Mouse (Mus musculus) cortical plate, adult 2 months (tissue): ENCODE results near the gene Acer3. TPM values are rescaled to one million over a fixed set of nuclear protein-coding genes. Genes with fewer than 3 reads are reported as not detected.

Source experiments
- H3K27ac ChIP-seq: fragments of 200-500 bp; 2 replicates; pipeline ENCODE4 v1.5.1; 2012; ENCODE audit warnings: low read length, control low read depth, inconsistent platforms; ENCODE audit not compliant: insufficient read depth
- H3K4me1 ChIP-seq: fragments of 200-500 bp; 2 replicates; pipeline ENCODE4 v1.6.1; 2011; ENCODE audit warnings: low read length; ENCODE audit not compliant: control insufficient read depth, insufficient read depth
- H3K4me3 ChIP-seq: fragments of 200-500 bp; 2 replicates; pipeline ENCODE4 v1.5.1; 2011; ENCODE audit warnings: mild to moderate bottlenecking, low read length, control low read depth; ENCODE audit not compliant: insufficient read depth
- CTCF ChIP-seq: fragments of 200-500 bp; IDR thresholded peaks from 2 replicates; pipeline ENCODE4 v1.5.1; 2011; ENCODE audit warnings: mild to moderate bottlenecking, control low read depth, low read length; ENCODE audit not compliant: insufficient read depth; ENCODE audit errors: extremely low read depth
- POLR2A ChIP-seq: fragments of 200-500 bp; IDR thresholded peaks from 2 replicates; pipeline ENCODE4 v1.6.1; 2011; ENCODE audit warnings: mild to moderate bottlenecking, low read length, control low read depth; ENCODE audit not compliant: insufficient read depth; ENCODE audit errors: extremely low read depth
- polyA plus RNA-seq: library from polyadenylated mRNA; depleted of rRNA; stranded (reverse); fragments of >200 nt; gene quantifications from 2 replicates; pipeline ENCODE4 v1.2.3, GENCODE M21; 2012; rRNA removed

Gene Acer3
- 10.0 and 10.3 TPM in 2 replicates for polyA plus RNA-seq

- H3K4me3 ChIP-seq = no peak within 1 kb of the TSS
- TF ChIP-seq CTCF (no peak), POLR2A (no peak)
- no peaks in the 10 kb centered on the region for H3K4me1 ChIP-seq
- H3K27ac ChIP-seq = no peak within 1 kb of the TSS
Observed at GRCm38 (mm10) chr7:98321083-98321482, at the start of gene Acer3. Gene Acer3 (minus strand): TSS chr7:98321208.

GRCm38 (mm10) chr7:98369762-98370369, 48.9 kb upstream of the Acer3 start:
- H3K4me1 ChIP-seq = no peaks in the 10 kb centered on the region
- H3K4me3 ChIP-seq = no peak overlapping the region
- no peak overlapping the region for H3K27ac ChIP-seq
- TF ChIP-seq CTCF (no peak), POLR2A (no peak)

GRCm38 (mm10) chr7:98361662-98362061, 40.7 kb upstream of the Acer3 start:
- no peaks in the 10 kb centered on the region for H3K4me1 ChIP-seq
- no peak overlapping the region for H3K27ac ChIP-seq
- H3K4me3 ChIP-seq = peak overlapping the region; percentile 38
- TF ChIP-seq CTCF (no peak), POLR2A (no peak)

GRCm38 (mm10) chr7:98361063-98361652, 40.1 kb upstream of the Acer3 start, which contains the start of gene Tsku:
Gene Tsku (minus strand): TSS chr7:98361328.
- Histone ChIP-seq H3K4me3 (peak within 1 kb of the TSS; percentile 38), H3K4me1 (no peaks in the 10 kb centered on the region), H3K27ac (no peak within 1 kb of the TSS)
- no peak for TF ChIP-seq CTCF
- TF ChIP-seq POLR2A = no peak

GRCm38 (mm10) chr7:98360621-98360990, 39.6 kb upstream of the Acer3 start:
- no peak overlapping the region for H3K27ac ChIP-seq
- no peak for TF ChIP-seq POLR2A
- no peak for TF ChIP-seq CTCF
- peak overlapping the region; percentile 38 for H3K4me3 ChIP-seq
- H3K4me1 ChIP-seq = no peaks in the 10 kb centered on the region

GRCm38 (mm10) chr7:98359951-98360620, 39.1 kb upstream of the Acer3 start:
- H3K27ac ChIP-seq = no peak overlapping the region
- peak overlapping the region; percentile 38 for H3K4me3 ChIP-seq
- TF ChIP-seq CTCF (no peak), POLR2A (no peak)
- no peaks in the 10 kb centered on the region for H3K4me1 ChIP-seq

GRCm38 (mm10) chr7:98358016-98358415, 37.0 kb upstream of the Acer3 start:
- Histone ChIP-seq H3K27ac (no peak overlapping the region), H3K4me3 (no peak overlapping the region), H3K4me1 (no peaks in the 10 kb centered on the region)
- TF ChIP-seq POLR2A = no peak
- TF ChIP-seq CTCF = no peak

- Histone ChIP-seq H3K4me3 (no peak overlapping the region), H3K4me1 (no peaks in the 10 kb centered on the region), H3K27ac (no peak overlapping the region)
- TF ChIP-seq CTCF (no peak), POLR2A (no peak)
Observed at GRCm38 (mm10) chr7:98357324-98357723, 36.3 kb upstream of the Acer3 start.

- H3K4me1 ChIP-seq = no peaks in the 10 kb centered on the region
- TF ChIP-seq POLR2A (no peak), CTCF (no peak)
- no peak overlapping the region for H3K4me3 ChIP-seq
- no peak overlapping the region for H3K27ac ChIP-seq
Observed at GRCm38 (mm10) chr7:98354921-98355310, 33.9 kb upstream of the Acer3 start.
